8 mouse cellular contexts compared by ENCODE assay signal in genomic region chr1:168709017-168709681, GRCm38 (mm10).
DNase-seq lines count a peak whose midpoint lies in the region; ATAC-seq and TF ChIP-seq lines count a peak whose summit lies in the region.

No protein-coding gene starts in this region.

- TF ChIP-seq CTCF in lung, postnatal 0 days (IDR thresholded peaks at IDR 0.05), result no peak

- H3K4me2 ChIP-seq in lung, postnatal 0 days (replicated peaks; ENCODE audit: low read depth, low read length), result peak overlapping the region; percentile 41
- H3K4me2 ChIP-seq in forebrain, embryonic 14.5 days (ENCODE audit: low read length), result peak overlapping the region; percentile 36
- peak overlapping the region; percentile 18; the same call in 1 of the 2 replicates for H3K4me2 ChIP-seq in hindbrain, embryonic 15.5 days
- peak overlapping the region; percentile 53 for H3K4me2 ChIP-seq in limb, embryonic 13.5 days (replicated peaks)

- H3K27me3 ChIP-seq in lung, postnatal 0 days (replicated peaks; ENCODE audit: insufficient read depth, low read length), result no peaks in the 10 kb centered on the region
- no peaks in the 10 kb centered on the region for H3K27me3 ChIP-seq in forebrain, embryonic 14.5 days (replicated peaks; ENCODE audit: control insufficient read depth, insufficient read depth, low read length)
- no peaks in the 10 kb centered on the region for H3K27me3 ChIP-seq in hindbrain, embryonic 15.5 days
- H3K27me3 ChIP-seq in limb, embryonic 13.5 days, result no peaks in the 10 kb centered on the region

- TF ChIP-seq EP300 in lung, postnatal 0 days (IDR thresholded peaks at IDR 0.05), result no peak

- H3K4me3 ChIP-seq in lung, postnatal 0 days (ENCODE audit: low read depth, low read length), result peak overlapping the region; percentile 10; the same call in 1 of the 2 replicates
- H3K4me3 ChIP-seq in forebrain, embryonic 14.5 days (ENCODE audit: low read depth, low read length), result no peak overlapping the region
- H3K4me3 ChIP-seq in hindbrain, embryonic 15.5 days, result no peak overlapping the region
- peak overlapping the region; percentile 15; the same call in 1 of the 2 replicates for H3K4me3 ChIP-seq in limb, embryonic 13.5 days

- no peaks in the 10 kb centered on the region for H3K36me3 ChIP-seq in lung, postnatal 0 days (ENCODE audit: insufficient read depth, low read length)
- H3K36me3 ChIP-seq in forebrain, embryonic 14.5 days (ENCODE audit: control insufficient read depth, insufficient read depth, low read length), result no peaks in the 10 kb centered on the region
- no peaks in the 10 kb centered on the region for H3K36me3 ChIP-seq in hindbrain, embryonic 15.5 days
- no peaks in the 10 kb centered on the region for H3K36me3 ChIP-seq in limb, embryonic 13.5 days

- peak; percentile 21; the same call in 1 of the 2 replicates for ATAC-seq in lung, postnatal 0 days
- ATAC-seq in forebrain, embryonic 14.5 days, result peak; percentile 55
- ATAC-seq in hindbrain, embryonic 15.5 days (ENCODE audit: low FRiP score, low read depth), result no peak
- ATAC-seq in limb, embryonic 13.5 days (ENCODE audit: low FRiP score, low read depth), result peak; percentile 82

- H3K4me1 ChIP-seq in lung, postnatal 0 days (ENCODE audit: insufficient read depth, low read depth, low read length), result peaks cover 4% of the 10 kb centered on the region; the same call in 1 of the 2 replicates
- peaks cover 14% of the 10 kb centered on the region for H3K4me1 ChIP-seq in forebrain, embryonic 14.5 days (ENCODE audit: control insufficient read depth, insufficient read depth, low read length)
- peaks cover 15% of the 10 kb centered on the region; the same call in 1 of the 2 replicates for H3K4me1 ChIP-seq in hindbrain, embryonic 15.5 days (replicated peaks)
- peaks cover 23% of the 10 kb centered on the region for H3K4me1 ChIP-seq in limb, embryonic 13.5 days

- H3K9ac ChIP-seq in lung, postnatal 0 days (replicated peaks; ENCODE audit: low read depth), result no peak overlapping the region
- H3K9ac ChIP-seq in forebrain, embryonic 14.5 days (ENCODE audit: low read length), result no peak overlapping the region; the same call in 1 of the 2 replicates
- H3K9ac ChIP-seq in hindbrain, embryonic 15.5 days, result no peak overlapping the region
- no peak overlapping the region for H3K9ac ChIP-seq in limb, embryonic 13.5 days

- no peaks in the 10 kb centered on the region for H3K9me3 ChIP-seq in lung, postnatal 0 days (ENCODE audit: low read length)
- H3K9me3 ChIP-seq in forebrain, embryonic 14.5 days (replicated peaks; ENCODE audit: control insufficient read depth, low read length), result no peaks in the 10 kb centered on the region
- no peaks in the 10 kb centered on the region for H3K9me3 ChIP-seq in hindbrain, embryonic 15.5 days
- no peaks in the 10 kb centered on the region for H3K9me3 ChIP-seq in limb, embryonic 13.5 days

- H3K27ac ChIP-seq in lung, postnatal 0 days (ENCODE audit: low read length), result no peak overlapping the region
- no peak overlapping the region for H3K27ac ChIP-seq in forebrain, embryonic 14.5 days (ENCODE audit: low read depth, low read length)
- H3K27ac ChIP-seq in hindbrain, embryonic 15.5 days (replicated peaks), result peak overlapping the region; percentile 29
- peak overlapping the region; percentile 79; the same call in 1 of the 2 replicates for H3K27ac ChIP-seq in limb, embryonic 13.5 days

- 13% methylated on average over 21 of the region's 21 CpGs for WGBS in lung, postnatal 0 days
- WGBS in forebrain, embryonic 14.5 days, result 15% methylated on average over 21 of the region's 21 CpGs
- 17% methylated on average over 21 of the region's 21 CpGs for WGBS in hindbrain, embryonic 15.5 days
- WGBS in limb, embryonic 13.5 days, result 5% methylated on average over 21 of the region's 21 CpGs

- DNase-seq in lung, postnatal 0 days (ENCODE audit: low spot score), result peak; percentile 34
- DNase-seq in lung, adult 18-20 months, result no peak
- peak; percentile 44 for DNase-seq in forebrain, embryonic 14.5 days (ENCODE audit: low spot score)
- DNase-seq in retina, postnatal 1 day, result peak; percentile 29
- no peak for DNase-seq in layer of hippocampus, postnatal 10 days (ENCODE audit: low spot score in 2 of 2)
- DNase-seq in urinary bladder, postnatal 36 days (ENCODE audit: low spot score in 2 of 2), result no peak

Comparison
In these comparisons a context has a peak if more than half of its experiments do, and no peak if none do; other contexts are left out.
1. DNase-seq: peak in lung, postnatal 0 days (single experiment), forebrain, embryonic 14.5 days (single experiment) and retina, postnatal 1 day (single experiment); none in lung, adult 18-20 months (0 of 2), layer of hippocampus, postnatal 10 days (0 of 2) and urinary bladder, postnatal 36 days (0 of 2).
2. H3K27ac ChIP-seq: peak in hindbrain, embryonic 15.5 days (single experiment) and limb, embryonic 13.5 days (single experiment); none in lung, postnatal 0 days (single experiment) and forebrain, embryonic 14.5 days (single experiment).
3. H3K4me3 ChIP-seq: peak in lung, postnatal 0 days (single experiment) and limb, embryonic 13.5 days (single experiment); none in forebrain, embryonic 14.5 days (single experiment) and hindbrain, embryonic 15.5 days (single experiment).
4. Peak in every context shown above with its lines, with median percentiles within 50 percentile points of each other: H3K4me2 ChIP-seq.